Mouse (Mus musculus) heart, postnatal 4 days (tissue): ENCODE data around the gene Pacsin1. TPM values are rescaled to one million over a fixed set of nuclear protein-coding genes. Genes with fewer than 3 reads are reported as not detected.

Source experiments
- DNase-seq: peaks from one replicate; pipeline ENCODE4 v3.0.0; 2021
- total RNA-seq, 2 experiments: library from RNA; stranded (reverse); gene quantifications; 2 replicates each; pipeline ENCODE4 v1.2.3; 2021

The Pacsin1 gene
- total RNA-seq, 2 experiments from 2014 or later: 0.17 TPM; not detected in 1

DNA sequence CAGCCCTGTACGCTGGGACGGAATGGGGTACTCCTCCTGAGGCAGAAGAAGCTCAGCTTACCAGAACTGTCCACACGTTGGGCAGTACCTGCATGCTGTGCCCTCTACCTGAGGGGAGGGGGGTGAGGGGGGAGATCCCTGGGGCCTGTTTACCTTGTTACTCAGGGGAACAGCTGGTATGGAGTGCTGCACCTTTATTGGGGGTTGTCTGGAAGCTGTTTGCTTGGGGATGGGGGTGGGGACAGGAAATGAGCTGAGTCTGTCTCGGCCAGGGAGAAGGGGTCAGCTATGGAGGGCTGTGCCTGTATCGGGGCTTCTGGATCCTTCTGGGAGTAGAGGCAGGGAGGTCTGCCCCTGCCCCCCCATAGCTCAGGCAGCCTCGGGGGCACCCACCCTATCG lies 71.2 kb downstream of the Pacsin1 start:
- no peak for DNase-seq

DNA sequence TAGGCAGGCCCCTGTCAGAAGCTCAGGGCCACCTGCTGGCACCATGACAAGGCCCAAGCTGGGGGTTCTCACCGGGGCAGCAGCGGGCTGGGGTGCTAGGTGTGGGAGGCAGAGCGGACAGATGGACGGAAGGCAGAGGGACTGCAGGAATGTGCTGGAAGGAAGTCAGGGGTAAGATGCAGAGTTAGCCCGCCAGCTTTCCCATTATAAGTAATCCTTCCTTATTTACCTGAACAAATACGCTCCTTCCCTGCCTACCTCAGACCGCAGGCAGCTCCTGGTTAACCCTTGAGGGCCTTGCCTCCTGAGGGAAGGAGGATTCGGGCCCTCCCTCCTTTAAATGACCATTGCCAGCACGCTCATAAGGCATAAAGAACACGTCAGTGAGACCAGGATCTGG lies 73.5 kb downstream of the Pacsin1 start, which contains the start of gene Spdef:
TSS of gene Spdef (minus strand) at position 186 of the 400 bp plus-strand sequence.
- no peak for DNase-seq

DNA sequence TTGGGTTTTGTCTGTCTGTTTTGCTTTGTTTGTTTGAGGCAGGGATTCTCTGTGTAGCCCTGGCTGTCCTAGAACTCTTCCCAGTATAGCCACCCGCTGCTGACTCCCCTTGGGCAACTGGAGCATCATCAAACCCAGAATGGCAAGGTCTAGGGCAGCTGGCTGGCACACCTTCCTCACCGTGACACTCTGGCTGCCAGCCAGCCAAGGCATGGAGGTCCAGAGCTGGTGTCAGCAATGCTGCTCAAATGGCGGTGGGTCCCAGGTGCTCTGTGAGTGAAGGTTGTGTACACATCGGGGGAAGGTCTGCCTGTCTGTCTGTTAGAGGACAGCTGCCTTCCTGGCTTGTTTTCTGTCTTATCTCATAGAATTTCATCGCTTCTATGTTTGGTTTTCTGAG lies 76.8 kb downstream of the Pacsin1 start:
- DNase-seq: no peak

DNA sequence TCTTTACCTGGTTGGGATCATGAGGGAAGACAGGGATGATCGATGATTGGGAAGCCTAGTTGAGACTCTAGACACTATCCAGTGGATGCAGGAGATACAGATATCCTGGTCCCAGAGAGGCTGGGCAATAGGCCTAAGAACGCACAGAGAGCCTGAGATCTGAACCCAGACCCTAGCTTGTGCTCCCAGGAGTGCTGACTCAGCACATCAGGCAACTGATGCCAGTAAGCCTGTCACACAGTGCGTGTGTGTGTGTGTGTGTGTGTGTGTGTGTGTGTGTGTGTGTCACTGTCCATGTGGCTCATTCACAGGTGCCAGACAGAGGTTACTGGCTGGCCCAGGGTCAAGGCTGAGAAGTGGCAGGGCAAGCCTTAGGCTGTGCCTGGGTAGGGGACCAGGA lies 77.4 kb downstream of the Pacsin1 start:
- DNase-seq: no peak

DNA sequence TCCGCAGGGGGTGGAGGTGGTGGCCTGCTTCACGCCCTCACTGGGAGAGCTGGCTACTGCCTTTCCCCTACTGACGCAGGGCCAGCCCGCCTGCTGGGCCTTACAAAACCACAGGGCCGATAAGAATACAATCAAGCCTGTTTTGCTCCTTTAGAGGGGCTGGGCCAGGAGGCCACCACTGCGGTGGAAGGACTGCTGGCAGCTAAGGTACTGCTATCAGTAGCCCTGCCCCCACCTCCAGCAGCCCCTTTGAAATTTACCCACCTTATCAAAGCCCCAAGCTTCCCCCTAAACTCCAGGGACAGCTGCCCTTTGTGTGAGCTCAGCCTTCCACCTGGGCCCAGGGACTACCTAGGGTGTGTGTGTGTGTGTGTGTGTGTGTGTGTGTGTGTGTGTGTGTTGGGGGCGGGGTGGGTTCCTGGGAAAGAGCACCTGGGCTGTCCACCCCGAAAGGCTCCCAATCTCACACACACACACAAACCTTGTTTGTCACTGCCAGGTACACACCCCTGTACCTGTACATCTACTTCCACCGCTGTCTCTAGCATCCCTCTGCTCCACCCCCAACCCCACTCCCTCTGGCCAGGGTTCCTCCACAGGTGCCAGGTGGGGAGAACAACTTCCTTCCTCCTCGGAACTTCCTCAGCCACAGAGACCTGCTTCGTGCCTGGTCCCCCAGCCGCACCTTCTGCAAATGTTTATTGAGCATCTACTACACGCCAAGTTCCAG lies 79.2 kb downstream of the Pacsin1 start:
- no peak for DNase-seq

DNA sequence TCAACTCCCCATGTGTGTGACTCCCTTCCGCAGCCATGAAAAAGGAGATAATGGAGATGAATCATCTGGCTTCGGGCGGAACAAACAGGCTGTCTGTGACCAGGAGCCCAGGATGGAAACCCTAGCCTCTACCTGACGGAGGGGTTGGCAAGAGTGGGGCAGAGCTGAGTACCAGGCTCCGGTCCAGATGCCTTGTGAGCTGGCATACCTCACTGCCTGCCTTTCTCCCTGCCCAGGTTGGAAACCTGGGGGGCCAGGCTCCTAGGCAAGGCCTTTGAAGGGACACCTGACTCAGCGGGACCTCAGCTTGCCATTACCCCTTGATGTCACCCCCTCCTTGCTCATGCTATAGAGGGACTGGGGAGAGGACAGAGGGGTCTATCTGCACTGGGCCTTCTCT lies 85.7 kb downstream of the Pacsin1 start:
- DNase-seq: no peak

DNA sequence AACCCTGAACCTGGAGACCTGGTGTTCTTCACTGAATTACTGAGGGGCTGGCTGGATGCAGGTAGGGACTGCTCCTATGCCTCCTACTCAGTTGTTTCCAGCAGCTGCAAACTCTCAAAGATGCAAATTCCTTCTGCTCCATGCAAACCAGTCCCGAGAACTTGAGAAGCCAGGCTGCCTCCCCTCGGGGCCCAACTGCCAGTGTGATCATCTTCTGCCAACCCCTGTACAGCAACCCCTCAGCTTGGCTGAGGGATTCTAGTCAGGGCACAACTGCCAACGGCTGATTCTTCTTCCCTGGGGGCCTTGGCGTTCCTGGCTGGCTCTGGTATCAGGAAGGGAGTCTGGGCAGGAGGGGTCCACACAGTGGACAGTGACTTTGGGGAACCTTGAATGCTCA lies 91.1 kb downstream of the Pacsin1 start:
- DNase-seq: no peak

DNA sequence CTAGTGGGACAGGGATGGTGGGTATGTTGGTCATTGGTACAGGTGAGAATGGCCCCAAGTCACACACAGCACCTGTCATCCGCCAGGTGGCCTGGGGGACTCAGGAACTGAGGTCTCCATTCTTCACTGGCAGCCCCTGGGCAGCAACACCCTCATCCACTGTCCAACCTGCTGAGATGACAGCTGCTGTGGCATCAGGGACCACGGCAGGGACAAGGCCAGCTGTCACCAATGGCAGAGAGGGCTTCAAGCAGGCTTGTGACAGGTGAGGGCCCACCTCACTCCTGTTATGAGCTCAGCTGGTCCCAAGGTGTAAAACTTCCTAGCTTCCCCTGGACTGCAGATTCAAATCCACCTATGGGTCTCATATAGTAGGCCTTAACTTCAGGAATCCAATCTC lies 92.8 kb downstream of the Pacsin1 start:
- DNase-seq: no peak

DNA sequence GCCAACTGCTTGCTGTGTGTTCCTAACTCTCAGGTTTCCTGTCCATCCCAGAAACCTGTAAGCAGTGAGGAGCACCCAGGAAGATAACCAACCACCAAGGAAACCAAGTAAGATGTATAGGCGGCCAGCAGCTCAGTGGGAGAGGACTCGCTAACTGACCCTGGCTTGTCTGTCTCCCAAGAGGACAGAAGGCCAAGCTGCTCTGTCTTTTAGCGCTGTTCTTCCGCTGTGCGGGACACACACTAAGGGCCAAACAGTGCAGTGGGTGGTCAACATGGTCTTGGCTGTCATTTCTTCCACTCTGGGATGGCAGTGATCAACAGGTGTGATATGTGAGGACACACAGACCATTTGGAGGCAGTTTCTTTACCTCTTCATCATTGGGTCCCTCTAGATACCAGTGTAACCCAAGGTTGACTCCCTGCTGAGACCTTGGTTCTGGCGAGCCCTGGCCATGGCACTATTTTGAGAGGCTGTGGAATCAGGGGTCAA lies 95.2 kb downstream of the Pacsin1 start:
- no peak for DNase-seq

DNA sequence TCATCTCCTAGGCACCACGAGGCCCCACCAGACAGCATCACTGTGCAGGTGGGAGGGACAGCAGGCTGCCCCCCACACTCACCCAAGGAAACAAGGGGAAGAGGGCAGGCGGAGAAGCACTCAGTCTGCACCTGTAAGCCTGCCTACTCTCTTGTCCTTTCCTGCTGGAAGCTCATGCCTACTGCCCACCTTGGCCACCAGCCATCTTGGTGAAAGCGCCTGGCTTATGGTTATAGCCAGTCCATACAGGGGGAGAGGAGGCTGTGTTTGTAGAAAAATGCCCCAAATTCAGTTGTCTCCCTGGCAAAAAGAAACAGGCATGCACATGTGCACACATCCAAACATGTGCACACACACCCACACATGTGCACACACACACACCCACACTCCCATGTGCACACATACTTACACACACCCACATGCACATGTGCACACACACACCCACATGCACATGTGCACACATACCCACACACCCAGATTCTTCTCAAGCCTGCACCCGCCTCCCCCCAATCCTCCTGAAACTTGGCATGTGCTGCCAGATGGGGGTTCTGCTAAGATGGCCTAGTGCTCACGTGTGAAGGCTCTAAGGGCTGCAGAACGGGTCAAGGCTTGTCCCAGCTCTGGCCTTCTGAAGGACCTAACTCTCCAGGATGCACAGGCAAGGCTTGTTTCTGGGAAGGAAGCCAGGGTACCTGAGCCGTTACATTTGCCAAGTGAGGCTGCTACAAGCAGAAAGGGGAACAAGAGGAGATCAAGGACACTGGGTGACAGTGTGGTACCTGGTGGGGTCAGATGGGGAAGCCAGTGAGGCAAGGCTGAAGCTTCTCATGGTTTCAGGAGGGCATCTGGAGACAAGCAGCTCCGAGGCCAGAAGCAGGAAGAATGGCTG lies 96.2 kb downstream of the Pacsin1 start:
- no peak for DNase-seq

DNA sequence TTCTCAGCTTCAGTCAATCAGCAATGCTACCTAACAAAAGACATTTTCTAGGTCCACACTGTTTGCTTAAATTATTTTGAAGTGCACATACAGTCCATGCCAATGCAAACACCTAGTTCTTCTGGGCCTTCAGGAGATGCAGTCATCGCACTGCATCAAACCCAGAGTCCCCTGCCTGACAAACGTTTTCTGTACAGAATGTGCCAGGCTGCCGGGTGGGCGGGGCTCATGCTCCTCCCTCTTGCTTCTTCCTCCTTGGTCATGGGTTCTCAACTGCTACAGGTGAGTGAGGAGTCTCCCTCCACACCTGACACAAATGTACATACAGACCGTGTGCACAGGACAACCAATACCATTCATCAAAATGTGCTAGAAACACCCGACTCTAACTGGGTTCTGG lies 104.9 kb downstream of the Pacsin1 start:
- DNase-seq: no peak

Other genes starting within 250 kb of the Pacsin1 start
- under 1 TPM in 1 of 2 experiments, not detected in 1; 0.07 TPM for gene Grm4, start 134.1 kb upstream of the Pacsin1 start, total RNA-seq
- gene Hmga1, start 99.0 kb upstream of the Pacsin1 start, total RNA-seq: 10 to 100 TPM; 54.8 to 59.1 TPM
- gene AI413582, start 89.8 kb upstream of the Pacsin1 start, total RNA-seq: 1 to 10 TPM; 8.7 to 8.8 TPM
- 100 to 1,000 TPM; 340 to 371 TPM for gene Nudt3, start 32.0 kb upstream of the Pacsin1 start, total RNA-seq
- gene RPS10-NUDT3, start 20.3 kb upstream of the Pacsin1 start, total RNA-seq: not detected
- gene Rps10, start 18.8 kb upstream of the Pacsin1 start, total RNA-seq: 100 to 1,000 TPM; 857 to 917 TPM
- gene Spdef, start 73.4 kb downstream of the Pacsin1 start, total RNA-seq: under 1 TPM; 0.16 to 0.38 TPM
- gene D17Wsu92e, start 165.1 kb downstream of the Pacsin1 start, total RNA-seq: 100 to 1,000 TPM; 104 to 107 TPM
- 100 to 1,000 TPM in 1 of 2 experiments, 10 to 100 TPM in 1; 94.2 to 102 TPM for gene Snrpc, start 182.6 kb downstream of the Pacsin1 start, total RNA-seq
- gene Uhrf1bp1, start 200.9 kb downstream of the Pacsin1 start, total RNA-seq: 10 to 100 TPM; 20.7 to 21.9 TPM